Mouse (Mus musculus) neutrophil, adult 59 days (primary cell): ENCODE data around the gene Lancl1. TPM values are rescaled to one million over a fixed set of nuclear protein-coding genes. Genes with fewer than 3 reads are reported as not detected.

Experiments used
- total RNA-seq, 2 experiments: library from RNA; stranded (reverse); gene quantifications; 1 replicate in 1 of 2; 2 replicates in 1 of 2; pipeline ENCODE4 v1.2.4; 2023

Gene Lancl1
- total RNA-seq = 1 to 10 TPM; 8.4 to 8.8 TPM

GRCm38 (mm10) chr1:67038246-67038987, at the start of gene Lancl1:
TSS of gene Lancl1 (minus strand) at chr1:67038872.

Other genes starting within 250 kb of the Lancl1 start
- 10 to 100 TPM; 12.6 to 13.6 TPM for gene Kansl1l, start 221.3 kb downstream of the Lancl1 start, total RNA-seq
- 10 to 100 TPM; 45.4 to 48.7 TPM for gene Acadl, start 175.6 kb downstream of the Lancl1 start, total RNA-seq
- 1 to 10 TPM in 1 of 2 experiments, not detected in 1; 1.7 TPM for gene Myl1, start 93.5 kb downstream of the Lancl1 start, total RNA-seq
- gene Cps1, start 84.2 kb upstream of the Lancl1 start, total RNA-seq = not detected